Mouse (Mus musculus): Measurements from ENCODE around the gene Sdk1.

DNA sequence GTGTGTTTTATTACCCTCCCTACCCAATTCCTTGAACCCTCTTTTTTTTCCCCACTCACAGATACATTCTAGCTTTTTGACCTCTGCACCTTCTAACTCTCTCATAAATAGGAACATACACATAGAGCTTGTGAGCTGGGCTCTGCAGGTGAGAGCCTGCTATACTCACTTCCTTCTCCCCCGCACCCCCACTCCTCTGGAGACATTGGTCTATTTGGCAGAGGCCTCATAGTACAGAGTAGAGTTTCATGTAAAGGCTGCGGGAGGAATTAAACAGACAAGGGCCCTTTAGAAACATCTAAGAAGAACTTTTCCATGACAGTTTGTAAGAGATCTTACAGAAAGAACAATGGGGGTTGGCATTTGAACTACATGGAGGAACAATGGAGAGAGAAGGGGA, 133.5 kb downstream of the Sdk1 start:
- TF ChIP-seq CTCF (IDR thresholded peaks at IDR 0.05; ENCODE audit: extremely low read depth, insufficient read length, insufficient replicate concordance, low read depth, low read length) (no peak), POLR2A (IDR thresholded peaks at IDR 0.05; ENCODE audit: low read depth, low read length) (no peak)

Measured in small intestine, adult 2 months (tissue).